Mouse (Mus musculus): ENCODE measurements at regions not wholly inside any gene's neighbourhood (a gene's known extent, or its start where the extent isn't known, plus 50 kb on each side); places are given as distances from the start of the nearest gene placed in this dataset.

GRCm38 (mm10) chr14:120137680-120138136 is 95.5 kb upstream of the Oxgr1 start:
- Histone ChIP-seq H3K9ac (replicated peaks) (no peak overlapping the region), H3K36me3 (replicated peaks; ENCODE audit: insufficient read depth, low read length) (no peaks in the 10 kb centered on the region), H3K9me3 (ENCODE audit: low read length) (no peaks in the 10 kb centered on the region), H3K4me3 (ENCODE audit: low read depth, low read length) (peak overlapping the region; percentile 19; the same call in 1 of the 2 replicates), H3K27me3 (ENCODE audit: insufficient read depth, low read length) (no peaks in the 10 kb centered on the region), H3K27ac (ENCODE audit: low read depth) (no peak overlapping the region), H3K4me1 (ENCODE audit: insufficient read depth) (no peaks in the 10 kb centered on the region), H3K4me2 (ENCODE audit: low read depth, low read length) (peak overlapping the region; percentile 58)
- 1% methylated on average over 21 of the region's 21 CpGs for WGBS (ENCODE audit: insufficient replicate concordance)
- peak; percentile 92 for ATAC-seq
- peak; percentile 91 for DNase-seq
- peak; percentile 98 for TF ChIP-seq CTCF (IDR thresholded peaks at IDR 0.05; ENCODE audit: low read depth)
- TF ChIP-seq EP300 (IDR thresholded peaks at IDR 0.05; ENCODE audit: low read depth): no peak

- no peak for ATAC-seq
- Histone ChIP-seq H3K4me1 (ENCODE audit: insufficient read depth) (no peaks in the 10 kb centered on the region), H3K4me2 (ENCODE audit: low read depth, low read length) (no peak overlapping the region), H3K27ac (ENCODE audit: low read depth) (no peak overlapping the region), H3K36me3 (replicated peaks; ENCODE audit: insufficient read depth, low read length) (no peaks in the 10 kb centered on the region), H3K9me3 (ENCODE audit: low read length) (no peaks in the 10 kb centered on the region), H3K27me3 (ENCODE audit: insufficient read depth, low read length) (no peaks in the 10 kb centered on the region), H3K9ac (replicated peaks) (no peak overlapping the region), H3K4me3 (ENCODE audit: low read depth, low read length) (no peak overlapping the region)
- WGBS (ENCODE audit: insufficient replicate concordance): 52% methylated on average over 5 of the region's 5 CpGs
- TF ChIP-seq CTCF (IDR thresholded peaks at IDR 0.05; ENCODE audit: low read depth) (no peak), EP300 (IDR thresholded peaks at IDR 0.05; ENCODE audit: low read depth) (no peak)
- DNase-seq: no peak
Observed at GRCm38 (mm10) chr14:120138546-120138945, 96.3 kb upstream of the Oxgr1 start.

- Histone ChIP-seq H3K36me3 (replicated peaks; ENCODE audit: insufficient read depth, low read length) (no peaks in the 10 kb centered on the region), H3K27ac (ENCODE audit: low read depth) (no peak overlapping the region), H3K9ac (replicated peaks) (no peak overlapping the region), H3K27me3 (ENCODE audit: insufficient read depth, low read length) (no peaks in the 10 kb centered on the region), H3K4me3 (ENCODE audit: low read depth, low read length) (no peak overlapping the region), H3K4me1 (ENCODE audit: insufficient read depth) (no peaks in the 10 kb centered on the region), H3K4me2 (ENCODE audit: low read depth, low read length) (no peak overlapping the region), H3K9me3 (ENCODE audit: low read length) (no peaks in the 10 kb centered on the region)
- DNase-seq: no peak
- TF ChIP-seq EP300 (IDR thresholded peaks at IDR 0.05; ENCODE audit: low read depth): no peak
- no peak for TF ChIP-seq CTCF (IDR thresholded peaks at IDR 0.05; ENCODE audit: low read depth)
- WGBS (ENCODE audit: insufficient replicate concordance): 86% methylated on average over 14 of the region's 14 CpGs
- no peak for ATAC-seq
Observed at GRCm38 (mm10) chr14:120139256-120139655, 97.0 kb upstream of the Oxgr1 start.

- Histone ChIP-seq H3K9ac (replicated peaks) (no peak overlapping the region), H3K4me2 (ENCODE audit: low read depth, low read length) (no peak overlapping the region), H3K4me1 (ENCODE audit: insufficient read depth) (no peaks in the 10 kb centered on the region), H3K9me3 (ENCODE audit: low read length) (no peaks in the 10 kb centered on the region), H3K27me3 (ENCODE audit: insufficient read depth, low read length) (no peaks in the 10 kb centered on the region), H3K27ac (ENCODE audit: low read depth) (no peak overlapping the region), H3K4me3 (ENCODE audit: low read depth, low read length) (no peak overlapping the region), H3K36me3 (replicated peaks; ENCODE audit: insufficient read depth, low read length) (no peaks in the 10 kb centered on the region)
- ATAC-seq (no peak), DNase-seq (no peak)
- no peak for TF ChIP-seq EP300 (IDR thresholded peaks at IDR 0.05; ENCODE audit: low read depth)
- no peak for TF ChIP-seq CTCF (IDR thresholded peaks at IDR 0.05; ENCODE audit: low read depth)
- 86% methylated on average over 16 of the region's 16 CpGs for whole genome bisulfite sequencing (ENCODE audit: insufficient replicate concordance)
Observed at GRCm38 (mm10) chr14:120139671-120140071, 97.4 kb upstream of the Oxgr1 start.

GRCm38 (mm10) chr14:120140211-120140610 is 98.0 kb upstream of the Oxgr1 start:
- H3K27ac ChIP-seq (ENCODE audit: low read depth): no peak overlapping the region
- DNase-seq (no peak), ATAC-seq (no peak)
- H3K4me3 ChIP-seq (ENCODE audit: low read depth, low read length): no peak overlapping the region
- 89% methylated on average over 8 of the region's 8 CpGs for WGBS (ENCODE audit: insufficient replicate concordance)
- H3K4me2 ChIP-seq (ENCODE audit: low read depth, low read length): no peak overlapping the region
- H3K9ac ChIP-seq (replicated peaks): no peak overlapping the region
- TF ChIP-seq EP300 (IDR thresholded peaks at IDR 0.05; ENCODE audit: low read depth) (no peak), CTCF (IDR thresholded peaks at IDR 0.05; ENCODE audit: low read depth) (no peak)
- H3K4me1 ChIP-seq (ENCODE audit: insufficient read depth): no peaks in the 10 kb centered on the region
- no peaks in the 10 kb centered on the region for H3K27me3 ChIP-seq (ENCODE audit: insufficient read depth, low read length)
- H3K9me3 ChIP-seq (ENCODE audit: low read length): no peaks in the 10 kb centered on the region
- H3K36me3 ChIP-seq (replicated peaks; ENCODE audit: insufficient read depth, low read length): no peaks in the 10 kb centered on the region

GRCm38 (mm10) chr14:120140791-120141747 is 98.8 kb upstream of the Oxgr1 start:
- no peak for ATAC-seq
- Histone ChIP-seq H3K36me3 (replicated peaks; ENCODE audit: insufficient read depth, low read length) (no peaks in the 10 kb centered on the region), H3K4me1 (ENCODE audit: insufficient read depth) (no peaks in the 10 kb centered on the region), H3K9ac (replicated peaks) (no peak overlapping the region), H3K27me3 (ENCODE audit: insufficient read depth, low read length) (no peaks in the 10 kb centered on the region), H3K4me2 (ENCODE audit: low read depth, low read length) (no peak overlapping the region), H3K4me3 (ENCODE audit: low read depth, low read length) (no peak overlapping the region), H3K27ac (ENCODE audit: low read depth) (no peak overlapping the region), H3K9me3 (ENCODE audit: low read length) (no peaks in the 10 kb centered on the region)
- no peak for DNase-seq
- 77% methylated on average over 14 of the region's 14 CpGs for WGBS (ENCODE audit: insufficient replicate concordance)
- no peak for TF ChIP-seq CTCF (IDR thresholded peaks at IDR 0.05; ENCODE audit: low read depth)
- TF ChIP-seq EP300 (IDR thresholded peaks at IDR 0.05; ENCODE audit: low read depth): no peak
